Mouse (Mus musculus) testis, adult 2 months (tissue): Measurements from ENCODE around the gene Enox1.

ENCODE experiments used
- CTCF ChIP-seq: fragments of 200-500 bp; IDR thresholded peaks from 2 replicates; pipeline ENCODE4 v1.5.1; 2012; ENCODE audit warnings: low read depth, mild to moderate bottlenecking, inconsistent platforms, low read length, moderate library complexity; ENCODE audit not compliant: control insufficient read depth, insufficient read depth, insufficient replicate concordance
- POLR2A ChIP-seq: fragments of 200-500 bp; IDR thresholded peaks from 2 replicates; pipeline ENCODE4 v1.6.1; 2012; ENCODE audit warnings: low read depth, mild to moderate bottlenecking, inconsistent platforms, low read length, moderate library complexity; ENCODE audit not compliant: control insufficient read depth

DNA sequence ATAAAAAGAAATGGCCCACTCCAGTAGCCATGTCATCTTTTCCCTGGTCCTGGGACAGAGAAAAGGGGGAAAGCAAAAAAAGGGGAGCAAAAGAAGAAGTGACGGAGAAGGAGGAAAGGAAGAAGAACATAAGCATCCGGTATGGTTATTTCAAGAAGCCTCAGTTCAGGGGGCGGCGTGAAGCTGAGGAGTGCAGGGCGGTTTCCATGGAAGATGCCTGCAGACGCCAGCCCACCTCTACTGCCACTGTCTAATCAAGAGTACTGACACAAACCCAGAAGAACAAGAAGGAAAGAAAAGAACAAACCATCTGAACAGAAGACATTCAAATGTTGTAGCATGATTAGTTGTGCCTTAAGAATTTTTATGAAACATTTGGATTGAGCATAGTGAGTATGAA is 490.5 kb downstream of the Enox1 start:
- TF ChIP-seq CTCF (no peak), POLR2A (no peak)
